Mouse (Mus musculus) liver, embryonic 14.5 days (tissue): ENCODE results near the gene Raph1.

ENCODE experiments used
- CTCF ChIP-seq: IDR thresholded peaks from 2 replicates; pipeline ENCODE4 v1.5.1; 2016; ENCODE audit warnings: antibody characterized with exemption, low read depth, control low read depth
- EP300 ChIP-seq: IDR thresholded peaks from 2 replicates; pipeline ENCODE4 v1.6.1; 2016; ENCODE audit warnings: antibody characterized with exemption, low read depth

- TF ChIP-seq CTCF = no peak
- TF ChIP-seq EP300 = no peak
Observed at GRCm38 (mm10) chr1:60510584-60510983, 56.3 kb downstream of the Raph1 start.
